ENCODE assay signal across 11 mouse cellular contexts in the genomic region with DNA sequence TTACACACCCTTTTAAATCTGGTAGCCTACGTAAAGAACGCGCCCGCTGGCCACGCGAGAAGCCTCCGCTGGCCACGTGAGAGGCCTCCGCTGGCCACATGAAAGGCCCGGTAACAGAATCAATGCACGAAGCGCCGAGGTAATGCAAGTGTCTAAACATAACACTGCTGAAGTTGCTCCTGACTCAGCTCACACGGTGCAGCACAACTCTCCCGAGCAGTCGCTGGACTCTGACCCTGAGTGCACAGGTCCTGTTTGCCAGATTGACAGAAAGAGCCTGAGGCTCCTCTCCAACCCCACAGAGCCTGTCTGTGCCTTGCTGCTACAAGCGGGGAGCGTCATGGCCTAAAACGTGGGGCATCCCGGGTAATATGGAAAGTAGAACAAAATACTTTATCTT. TPM values are rescaled to one million over a fixed set of nuclear protein-coding genes. Genes with fewer than 3 reads are reported as not detected.
DNase-seq lines count a peak whose midpoint lies in the region; ATAC-seq and TF ChIP-seq lines count a peak whose summit lies in the region.
"Had no signal": no experiment of that assay in that cellular context is flagged by ENCODE, and none has a peak within 500 bp of the region (broad histone marks: within the 10 kb centered on the region; RNA-seq: fewer than 3 reads in every experiment).

No protein-coding gene starts in this region.

- H3K4me3 ChIP-seq in heart, embryonic 16.5 days (ENCODE audit: low read length) = no peak overlapping the region
- no peak overlapping the region for H3K4me3 ChIP-seq in lung, postnatal 0 days (ENCODE audit: low read depth, low read length)
- no peak overlapping the region for H3K4me3 ChIP-seq in stomach, postnatal 0 days (ENCODE audit: low read depth, low read length)
- H3K4me3 ChIP-seq: neural tube, embryonic 15.5 days had no signal

- no peak for ATAC-seq in heart, embryonic 16.5 days (replicated peaks; ENCODE audit: extremely low read depth, insufficient read depth, low FRiP score)
- ATAC-seq in lung, postnatal 0 days = no peak
- peak; percentile 48; the same call in 1 of the 2 replicates for ATAC-seq in stomach, postnatal 0 days (ENCODE audit: low FRiP score, low TSS enrichment)
- ATAC-seq: midbrain, embryonic 16.5 days had no signal

- H3K27me3 ChIP-seq in heart, embryonic 16.5 days (ENCODE audit: control insufficient read depth, insufficient read depth, low read length) = no peaks in the 10 kb centered on the region
- H3K27me3 ChIP-seq in lung, postnatal 0 days (replicated peaks; ENCODE audit: insufficient read depth, low read length) = no peaks in the 10 kb centered on the region
- H3K27me3 ChIP-seq in stomach, postnatal 0 days (ENCODE audit: control insufficient read depth, insufficient read depth, low read length) = no peaks in the 10 kb centered on the region
- H3K27me3 ChIP-seq: neural tube, embryonic 15.5 days had no signal

- TF ChIP-seq EP300 in lung, postnatal 0 days (IDR thresholded peaks at IDR 0.05) = no peak
- no peak for TF ChIP-seq EP300 in stomach, postnatal 0 days (optimal IDR thresholded peaks at IDR 0.05)

- H3K4me2 ChIP-seq in heart, embryonic 16.5 days (ENCODE audit: low read depth, low read length) = no peak overlapping the region; the same call in 1 of the 2 replicates
- no peak overlapping the region for H3K4me2 ChIP-seq in lung, postnatal 0 days (replicated peaks; ENCODE audit: low read depth, low read length)
- H3K4me2 ChIP-seq in stomach, postnatal 0 days (replicated peaks; ENCODE audit: low read depth) = no peak overlapping the region
- H3K4me2 ChIP-seq: neural tube, embryonic 15.5 days had no signal

- no peaks in the 10 kb centered on the region for H3K9me3 ChIP-seq in heart, embryonic 16.5 days (replicated peaks; ENCODE audit: control insufficient read depth, low read length)
- H3K9me3 ChIP-seq in lung, postnatal 0 days (ENCODE audit: low read length) = no peaks in the 10 kb centered on the region
- no peaks in the 10 kb centered on the region for H3K9me3 ChIP-seq in stomach, postnatal 0 days (ENCODE audit: control insufficient read depth, low read length)
- H3K9me3 ChIP-seq: neural tube, embryonic 15.5 days had no signal

- peak overlapping the region; percentile 33 for H3K9ac ChIP-seq in heart, embryonic 16.5 days (ENCODE audit: low read length)
- H3K9ac ChIP-seq in lung, postnatal 0 days (replicated peaks; ENCODE audit: low read depth) = no peak overlapping the region
- H3K9ac ChIP-seq in stomach, postnatal 0 days (ENCODE audit: low read length) = no peak overlapping the region
- H3K9ac ChIP-seq: neural tube, embryonic 15.5 days had no signal

- WGBS in heart, embryonic 16.5 days = 77% methylated on average over 20 of the region's 20 CpGs
- WGBS in lung, postnatal 0 days = 86% methylated on average over 20 of the region's 20 CpGs
- WGBS in stomach, postnatal 0 days = 82% methylated on average over 20 of the region's 20 CpGs

- intact Hi-C loops in heart, postnatal 14 days (cut with DNase I) = no loop called here

- H3K4me1 ChIP-seq in heart, embryonic 16.5 days (ENCODE audit: control insufficient read depth, insufficient read depth, low read length) = peaks cover 79% of the 10 kb centered on the region
- H3K4me1 ChIP-seq in lung, postnatal 0 days (ENCODE audit: insufficient read depth, low read depth, low read length) = peaks cover 19% of the 10 kb centered on the region; the same call in 1 of the 2 replicates
- peaks cover 9% of the 10 kb centered on the region for H3K4me1 ChIP-seq in stomach, postnatal 0 days (replicated peaks; ENCODE audit: control insufficient read depth, insufficient read depth)

- peaks cover 13% of the 10 kb centered on the region; the same call in 1 of the 2 replicates for H3K36me3 ChIP-seq in heart, embryonic 16.5 days (ENCODE audit: control insufficient read depth, insufficient read depth)
- peaks cover 9% of the 10 kb centered on the region; the same call in 1 of the 2 replicates for H3K36me3 ChIP-seq in lung, postnatal 0 days (ENCODE audit: insufficient read depth, low read length)
- H3K36me3 ChIP-seq in stomach, postnatal 0 days (ENCODE audit: control insufficient read depth, insufficient read depth, low read length) = no peaks in the 10 kb centered on the region

- peak overlapping the region; percentile 99 for H3K27ac ChIP-seq in heart, embryonic 16.5 days (ENCODE audit: low read length)
- 0 out of 2 replicates have a peak overlapping the region, but pooled peaks have one; percentile 6 for H3K27ac ChIP-seq in lung, postnatal 0 days (ENCODE audit: low read length)
- H3K27ac ChIP-seq in stomach, postnatal 0 days (replicated peaks) = no peak overlapping the region

- DNase-seq in heart, postnatal 14 days = no peak
- no peak for DNase-seq in lung, postnatal 0 days (ENCODE audit: low spot score)
- DNase-seq in lung, postnatal 10 days = no peak
- peak; percentile 46 for DNase-seq in liver
- DNase-seq in stomach, postnatal 0 days (ENCODE audit: low spot score) = peak; percentile 58
- DNase-seq in adrenal gland, adult 18-20 months (ENCODE audit: low spot score in 2 of 2) = no peak
- DNase-seq in layer of hippocampus, postnatal 25 days (ENCODE audit: extremely low spot score in 1 of 2, low spot score in 1 of 2) = no peak
- DNase-seq: thymus, adult 18-20 months had no signal

- TF ChIP-seq CTCF in lung, postnatal 0 days (IDR thresholded peaks at IDR 0.05) = no peak
- TF ChIP-seq CTCF in stomach, postnatal 0 days (IDR thresholded peaks at IDR 0.05; ENCODE audit: low read depth) = no peak

RNA-seq across cellular contexts. Expression of a gene that starts 11.4 kb away (rescaled TPM):
- polyA plus RNA-seq in heart, embryonic 16.5 days (2015; fragmentation: Nextera tagmentation; extraction: Ambion mirVana) = 39.3 and 47.7 TPM in 2 replicates
- total RNA-seq in heart, postnatal 14 days (2021) = 100 to 1,000 TPM in 1 of 2 experiments, 10 to 100 TPM in 1; 85.6 to 103 TPM
- 25.2 and 26.0 TPM in 2 replicates for polyA plus RNA-seq in lung, postnatal 0 days (2015; fragmentation: Nextera tagmentation; extraction: Ambion mirVana)
- 17.9 and 20.0 TPM in 2 replicates for polyA plus RNA-seq in stomach, postnatal 0 days (2015; fragmentation: Nextera tagmentation; extraction: Ambion mirVana)
- 10 to 100 TPM; 27.4 to 34.7 TPM for total RNA-seq in adrenal gland, adult 18-20 months (2021)
- total RNA-seq in layer of hippocampus, postnatal 25 days (2021) = 10 to 100 TPM; 83.2 to 86.9 TPM

Comparison
In these comparisons a context has a peak if more than half of its experiments do, and no peak if none do; other contexts are left out.
1. DNase-seq: peak in liver (single experiment) and stomach, postnatal 0 days (single experiment); none in heart, postnatal 14 days (0 of 2), lung, postnatal 0 days (single experiment), lung, postnatal 10 days (single experiment), adrenal gland, adult 18-20 months (0 of 2) and layer of hippocampus, postnatal 25 days (0 of 2).